Mouse (Mus musculus): ENCODE measurements at regions not wholly inside any gene's neighbourhood (a gene's known extent, or its start where the extent isn't known, plus 50 kb on each side); places are given as distances from the start of the nearest gene placed in this dataset.

- no peak for DNase-seq (ENCODE audit: low read depth, low spot score)
Measured at GRCm38 (mm10) chr1:21132340-21132739, 53.3 kb upstream of the Tram2 start.

- DNase-seq (ENCODE audit: low read depth, low spot score) = no peak
Measured at GRCm38 (mm10) chr1:21146961-21147360, 67.9 kb upstream of the Tram2 start.

DNA sequence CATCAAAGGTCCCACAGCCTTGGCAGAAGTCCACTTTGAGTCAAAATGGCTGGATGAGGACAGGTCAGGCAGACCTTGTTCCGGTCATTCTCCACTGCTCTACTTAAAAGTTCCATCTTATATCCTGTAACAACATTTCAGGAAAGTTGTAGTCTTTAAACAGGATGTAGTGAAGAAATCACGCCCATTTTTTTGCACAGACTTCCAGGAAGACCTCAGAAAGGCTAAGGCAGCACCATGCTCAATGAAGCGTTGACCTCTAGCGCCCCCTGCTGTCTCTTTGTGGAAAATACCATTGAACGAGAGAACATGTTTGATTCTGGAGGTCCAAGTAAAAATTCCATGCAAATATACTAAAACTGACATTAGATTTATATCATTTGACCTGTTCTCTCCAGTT lies 56.6 kb upstream of the Tmem14a start:
- peak; percentile 84 for DNase-seq (ENCODE audit: low read depth, low spot score)

GRCm38 (mm10) chr1:21166287-21166733 lies 52.1 kb upstream of the Tmem14a start:
- DNase-seq (ENCODE audit: low read depth, low spot score) = peak; percentile 94

DNA sequence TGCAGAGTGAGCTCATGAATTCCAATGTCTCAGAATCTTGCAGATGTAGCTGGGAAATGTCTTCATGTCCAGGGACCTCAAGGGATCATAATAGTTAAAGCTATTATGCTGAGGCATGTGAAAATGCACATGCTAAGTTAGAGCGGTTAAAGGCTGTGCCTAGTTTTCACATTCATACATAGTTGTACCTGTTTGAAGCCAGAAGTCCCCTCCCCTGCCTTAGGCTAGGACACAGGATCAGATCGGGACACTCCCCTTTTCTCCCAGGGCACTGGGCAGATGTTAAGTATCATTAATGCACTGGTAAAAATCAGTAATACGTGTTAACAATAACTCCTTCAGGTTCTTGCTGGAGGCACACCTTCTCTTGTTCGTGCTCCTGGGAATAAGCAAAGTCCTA lies 51.6 kb upstream of the Tmem14a start:
- no peak for DNase-seq (ENCODE audit: low read depth, low spot score)

Data from brain, adult 2 months (tissue).